Mouse (Mus musculus): ENCODE measurements around the gene Olfr709-ps1. TPM values are rescaled to one million over a fixed set of nuclear protein-coding genes. Genes with fewer than 3 reads are reported as not detected.

Olfr709-ps1 gene
- polyA plus RNA-seq, 1 experiment from 2014 or later = not detected

GRCm38 (mm10) chr7:106876791-106877190 is 55.2 kb downstream of the Olfr709-ps1 start, which contains the start of gene Olfr705:
TSS of gene Olfr705 (minus strand) at chr7:106876891.
- H3K9me3 ChIP-seq (ENCODE audit: control insufficient read depth, low read length) = no peaks in the 10 kb centered on the region
- no peak within 1 kb of the TSS for H3K27ac ChIP-seq (ENCODE audit: low read depth, low read length)
- H3K9ac ChIP-seq (ENCODE audit: low read length) = no peak within 1 kb of the TSS
- no peaks in the 10 kb centered on the region for H3K27me3 ChIP-seq (ENCODE audit: control insufficient read depth, insufficient read depth, low read length)
- 83% methylated on average over 3 of the region's 3 CpGs for WGBS
- H3K36me3 ChIP-seq (ENCODE audit: control insufficient read depth, insufficient read depth, low read length) = no peaks in the 10 kb centered on the region
- H3K4me2 ChIP-seq = no peak within 1 kb of the TSS
- H3K4me1 ChIP-seq (ENCODE audit: control insufficient read depth, insufficient read depth, low read length) = no peaks in the 10 kb centered on the region
- no peak within 1 kb of the TSS for H3K4me3 ChIP-seq (ENCODE audit: low read depth, low read length)
- no peak for ATAC-seq (ENCODE audit: low FRiP score)
- DNase-seq (ENCODE audit: low spot score, missing footprints) = no peak

Other genes starting within 250 kb of the Olfr709-ps1 start
- not detected in 2 replicates for gene Olfr694, start 240.4 kb downstream of the Olfr709-ps1 start, polyA plus RNA-seq (2014; fragmentation: Nextera tagmentation; extraction: Ambion mirVana)
- gene Olfr695, start 215.8 kb downstream of the Olfr709-ps1 start, polyA plus RNA-seq (2014; fragmentation: Nextera tagmentation; extraction: Ambion mirVana) = not detected in 2 replicates
- gene Olfr697, start 189.8 kb downstream of the Olfr709-ps1 start, polyA plus RNA-seq (2014; fragmentation: Nextera tagmentation; extraction: Ambion mirVana) = not detected in 2 replicates
- not detected in 2 replicates for gene Olfr698, start 176.8 kb downstream of the Olfr709-ps1 start, polyA plus RNA-seq (2014; fragmentation: Nextera tagmentation; extraction: Ambion mirVana)
- not detected in 2 replicates for gene Olfr699, start 139.0 kb downstream of the Olfr709-ps1 start, polyA plus RNA-seq (2014; fragmentation: Nextera tagmentation; extraction: Ambion mirVana)
- not detected in 2 replicates for gene Olfr700, start 123.4 kb downstream of the Olfr709-ps1 start, polyA plus RNA-seq (2014; fragmentation: Nextera tagmentation; extraction: Ambion mirVana)
- not detected in 2 replicates for gene Olfr701, start 118.1 kb downstream of the Olfr709-ps1 start, polyA plus RNA-seq (2014; fragmentation: Nextera tagmentation; extraction: Ambion mirVana)
- not detected in 2 replicates for gene Olfr702, start 98.3 kb downstream of the Olfr709-ps1 start, polyA plus RNA-seq (2014; fragmentation: Nextera tagmentation; extraction: Ambion mirVana)
- not detected in 2 replicates for gene Olfr703, start 88.9 kb downstream of the Olfr709-ps1 start, polyA plus RNA-seq (2014; fragmentation: Nextera tagmentation; extraction: Ambion mirVana)
- gene Olfr704, start 69.0 kb downstream of the Olfr709-ps1 start, polyA plus RNA-seq (2014; fragmentation: Nextera tagmentation; extraction: Ambion mirVana) = not detected in 2 replicates
- not detected in 2 replicates for gene Olfr705, start 55.3 kb downstream of the Olfr709-ps1 start, polyA plus RNA-seq (2014; fragmentation: Nextera tagmentation; extraction: Ambion mirVana)
- gene Olfr706, start 44.1 kb downstream of the Olfr709-ps1 start, polyA plus RNA-seq (2014; fragmentation: Nextera tagmentation; extraction: Ambion mirVana) = not detected in 2 replicates
- gene Olfr707, start 31.0 kb downstream of the Olfr709-ps1 start, polyA plus RNA-seq (2014; fragmentation: Nextera tagmentation; extraction: Ambion mirVana) = not detected in 2 replicates
- not detected in 2 replicates for gene Olfr1532-ps1, start 24.2 kb downstream of the Olfr709-ps1 start, polyA plus RNA-seq (2014; fragmentation: Nextera tagmentation; extraction: Ambion mirVana)
- not detected in 2 replicates for gene Olfr710, start 16.1 kb upstream of the Olfr709-ps1 start, polyA plus RNA-seq (2014; fragmentation: Nextera tagmentation; extraction: Ambion mirVana)
- gene Olfr6, start 31.7 kb upstream of the Olfr709-ps1 start, polyA plus RNA-seq (2014; fragmentation: Nextera tagmentation; extraction: Ambion mirVana) = not detected in 2 replicates
- not detected in 2 replicates for gene Olfr711, start 43.2 kb upstream of the Olfr709-ps1 start, polyA plus RNA-seq (2014; fragmentation: Nextera tagmentation; extraction: Ambion mirVana)
- not detected in 2 replicates for gene Olfr2, start 73.9 kb upstream of the Olfr709-ps1 start, polyA plus RNA-seq (2014; fragmentation: Nextera tagmentation; extraction: Ambion mirVana)
- not detected in 2 replicates for gene Olfr713, start 99.0 kb upstream of the Olfr709-ps1 start, polyA plus RNA-seq (2014; fragmentation: Nextera tagmentation; extraction: Ambion mirVana)
- gene Olfr714, start 138.8 kb upstream of the Olfr709-ps1 start, polyA plus RNA-seq (2014; fragmentation: Nextera tagmentation; extraction: Ambion mirVana) = not detected in 2 replicates
- not detected in 2 replicates for gene Olfr17, start 161.0 kb upstream of the Olfr709-ps1 start, polyA plus RNA-seq (2014; fragmentation: Nextera tagmentation; extraction: Ambion mirVana)
- gene Olfr715b, start 178.2 kb upstream of the Olfr709-ps1 start, polyA plus RNA-seq (2014; fragmentation: Nextera tagmentation; extraction: Ambion mirVana) = not detected in 2 replicates
- gene Olfr715, start 198.9 kb upstream of the Olfr709-ps1 start, polyA plus RNA-seq (2014; fragmentation: Nextera tagmentation; extraction: Ambion mirVana) = not detected in 2 replicates
- gene Olfr716, start 206.1 kb upstream of the Olfr709-ps1 start, polyA plus RNA-seq (2014; fragmentation: Nextera tagmentation; extraction: Ambion mirVana) = not detected in 2 replicates
- not detected in 2 replicates for gene Nlrp14, start 234.8 kb upstream of the Olfr709-ps1 start, polyA plus RNA-seq (2014; fragmentation: Nextera tagmentation; extraction: Ambion mirVana)

Data from midbrain, embryonic 11.5 days (tissue).